Mouse (Mus musculus): ENCODE results near the gene Psmd1.

Gene Psmd1

GRCm38 (mm10) chr1:86160059-86160458, 95.9 kb downstream of the Psmd1 start:
- no peak for DNase-seq (ENCODE audit: low spot score)

DNA sequence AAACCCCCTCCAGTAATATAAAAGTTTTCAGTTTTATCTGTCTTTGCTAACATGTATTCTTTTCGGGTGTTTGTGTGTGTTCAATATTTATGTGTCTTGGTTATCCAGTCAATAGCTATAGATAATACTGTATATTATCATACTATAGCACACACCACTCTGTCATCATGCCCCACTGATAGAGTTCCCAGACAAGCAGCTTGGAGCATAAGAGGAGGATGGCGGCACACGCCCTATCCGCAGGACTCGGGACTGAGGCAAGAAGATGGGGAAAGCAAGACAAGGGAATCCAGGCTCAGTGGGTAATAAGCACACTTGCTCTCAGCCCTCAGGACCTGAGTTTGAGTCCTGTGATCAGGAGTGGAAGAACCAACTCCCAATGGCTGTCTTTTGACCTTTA, 96.3 kb downstream of the Psmd1 start:
- no peak for DNase-seq (ENCODE audit: low spot score)

- no peak for DNase-seq (ENCODE audit: low spot score)
Measured at GRCm38 (mm10) chr1:86161061-86161460, 96.9 kb downstream of the Psmd1 start.

DNA sequence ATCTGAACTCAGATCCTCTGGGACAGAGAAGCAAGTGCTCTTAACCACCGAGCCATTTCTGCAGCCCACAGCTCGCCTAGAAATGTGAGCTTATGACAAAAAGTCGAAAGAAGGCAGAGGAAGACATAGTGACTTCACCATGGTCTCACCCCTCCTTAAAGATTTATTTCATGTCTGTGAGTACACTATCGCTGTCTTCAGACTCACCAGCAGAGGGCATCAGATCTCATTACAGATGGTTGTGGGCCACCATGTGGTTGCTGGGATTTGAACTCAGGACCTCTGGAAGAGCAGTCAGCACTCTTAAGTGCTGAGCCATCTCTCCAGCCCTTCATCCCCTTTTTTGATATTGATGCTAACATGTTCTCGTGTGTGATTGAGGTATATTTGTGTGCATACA, 110.4 kb downstream of the Psmd1 start:
- no peak for DNase-seq (ENCODE audit: low spot score)

GRCm38 (mm10) chr1:86176066-86176465, 111.9 kb downstream of the Psmd1 start:
- DNase-seq (ENCODE audit: low spot score): no peak

- DNase-seq (ENCODE audit: low spot score): peak; percentile 67
Measured at GRCm38 (mm10) chr1:86178462-86179253, 114.5 kb downstream of the Psmd1 start.

- no peak for DNase-seq (ENCODE audit: low spot score)
Measured at GRCm38 (mm10) chr1:86182004-86182709, 118.0 kb downstream of the Psmd1 start.

DNA sequence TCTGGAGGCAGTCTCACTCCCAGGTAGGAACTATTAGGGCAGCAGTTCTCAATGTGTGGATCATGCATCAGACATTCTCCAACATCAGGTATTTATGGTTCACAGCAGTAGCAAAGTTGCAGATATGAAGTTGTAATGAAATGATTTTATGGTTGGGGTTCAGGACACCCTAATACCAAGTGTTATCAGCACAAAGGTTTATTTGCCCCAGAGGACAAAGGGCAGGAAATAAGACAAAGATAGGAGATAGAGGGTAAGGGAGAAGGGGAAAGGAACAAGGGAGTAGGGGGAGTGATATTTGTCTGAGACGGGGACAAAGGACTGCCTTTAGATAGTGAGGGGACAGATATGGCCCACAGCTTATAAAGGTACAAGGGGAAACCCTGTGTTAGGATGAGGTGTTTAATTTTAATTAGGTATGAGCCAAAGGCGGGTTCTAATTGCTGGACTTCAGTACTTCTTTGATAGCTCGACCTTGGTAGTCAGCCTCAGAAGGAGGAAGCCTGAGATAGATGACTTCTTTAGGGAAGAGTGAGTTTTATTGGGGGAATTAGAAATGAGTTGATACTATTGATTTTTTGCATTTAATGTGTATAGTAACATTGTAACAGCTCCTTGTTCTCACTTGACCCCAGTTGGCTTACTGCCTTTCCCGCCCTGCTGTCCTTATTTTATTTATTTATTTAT, 119.5 kb downstream of the Psmd1 start:
- no peak for DNase-seq (ENCODE audit: low spot score)

DNA sequence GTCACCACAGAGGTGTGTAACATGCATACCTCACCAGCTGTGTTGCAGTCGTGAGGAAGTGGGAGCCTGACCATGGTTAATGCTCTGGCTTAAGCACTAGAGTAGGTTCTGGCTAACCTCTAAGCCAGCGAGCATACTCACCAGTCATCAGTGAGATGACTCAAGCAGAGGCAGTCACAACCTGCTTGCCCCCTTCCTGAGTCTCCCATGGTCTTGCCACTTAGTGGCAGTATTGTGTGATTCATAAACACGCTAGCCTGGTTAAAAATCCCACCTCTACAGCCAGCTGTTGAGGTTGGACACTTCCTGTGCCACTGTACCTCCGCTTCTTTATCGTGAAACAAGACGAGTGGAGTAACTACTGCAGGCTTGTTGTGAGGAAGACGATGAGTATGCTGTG, 122.6 kb downstream of the Psmd1 start:
- no peak for DNase-seq (ENCODE audit: low spot score)

- no peak for DNase-seq (ENCODE audit: low spot score)
Measured at GRCm38 (mm10) chr1:86187856-86188255, 123.7 kb downstream of the Psmd1 start.

- DNase-seq (ENCODE audit: low spot score): no peak
Measured at GRCm38 (mm10) chr1:86188271-86188670, 124.1 kb downstream of the Psmd1 start.

Data from left cerebral cortex, adult 11 months (tissue).